Mouse (Mus musculus): Measurements from ENCODE around the gene Dscam. TPM values are rescaled to one million over a fixed set of nuclear protein-coding genes. Genes with fewer than 3 reads are reported as not detected.

Gene Dscam
- polyA plus RNA-seq, 1 experiment: not detected

DNA sequence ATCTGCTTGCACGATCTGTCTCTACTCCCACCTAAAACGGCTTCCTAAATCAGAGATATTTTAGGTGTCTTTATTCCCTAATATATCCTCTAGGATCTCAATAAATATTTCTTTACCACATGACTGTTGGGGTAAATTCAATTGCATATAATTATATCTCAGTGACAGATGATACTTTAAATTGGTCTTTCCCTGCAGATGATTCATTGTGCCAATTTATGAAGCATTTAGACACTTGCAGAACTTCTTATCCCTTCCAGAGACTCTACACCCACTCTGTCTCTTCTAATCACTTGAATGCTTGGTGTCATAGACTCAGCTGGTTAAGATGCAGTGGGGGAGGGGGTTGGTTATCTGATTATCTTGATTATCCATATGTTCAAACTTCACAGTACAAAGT, 97.9 kb downstream of the Dscam start:
- TF ChIP-seq CTCF (IDR thresholded peaks at IDR 0.05; ENCODE audit: control insufficient read depth, insufficient read depth, low read length) (no peak), POLR2A (IDR thresholded peaks at IDR 0.05; ENCODE audit: borderline replicate concordance, control insufficient read depth, low read depth, low read length) (no peak)
- WGBS: 87% methylated on average over 2 of the region's 2 CpGs
- H3K27ac ChIP-seq (ENCODE audit: control insufficient read depth, insufficient read depth, low read depth, low read length, poor library complexity): no peak overlapping the region
- H3K4me3 ChIP-seq (replicated peaks; ENCODE audit: control insufficient read depth, low read depth, low read length): no peak overlapping the region
- H3K4me1 ChIP-seq (ENCODE audit: control insufficient read depth, insufficient read depth, low read length): no peaks in the 10 kb centered on the region

DNA sequence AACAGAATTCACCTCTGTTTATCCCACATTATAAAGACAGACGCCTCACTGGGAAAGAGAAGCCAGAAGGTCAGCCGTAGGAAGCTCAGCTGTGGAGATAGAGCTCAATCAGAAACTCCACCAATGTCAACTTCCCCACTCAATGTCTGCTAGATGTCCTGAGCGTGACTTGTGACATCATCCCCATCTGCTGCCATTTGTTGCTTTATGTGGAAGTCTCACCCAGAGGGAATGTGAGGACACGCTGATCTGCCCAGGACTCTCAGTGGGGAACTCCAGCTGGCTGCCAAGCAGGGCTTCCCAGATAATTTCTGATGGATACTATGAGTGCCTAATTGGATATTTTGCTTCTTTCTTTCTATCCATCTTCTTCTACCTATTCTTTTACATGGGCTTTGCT, 103.7 kb downstream of the Dscam start:
- Histone ChIP-seq H3K27ac (ENCODE audit: control insufficient read depth, insufficient read depth, low read depth, low read length, poor library complexity) (no peak overlapping the region), H3K4me1 (ENCODE audit: control insufficient read depth, insufficient read depth, low read length) (no peaks in the 10 kb centered on the region), H3K4me3 (replicated peaks; ENCODE audit: control insufficient read depth, low read depth, low read length) (no peak overlapping the region)
- TF ChIP-seq CTCF (IDR thresholded peaks at IDR 0.05; ENCODE audit: control insufficient read depth, insufficient read depth, low read length) (no peak), POLR2A (IDR thresholded peaks at IDR 0.05; ENCODE audit: borderline replicate concordance, control insufficient read depth, low read depth, low read length) (no peak)
- WGBS: 70% methylated on average over 4 of the region's 4 CpGs

DNA sequence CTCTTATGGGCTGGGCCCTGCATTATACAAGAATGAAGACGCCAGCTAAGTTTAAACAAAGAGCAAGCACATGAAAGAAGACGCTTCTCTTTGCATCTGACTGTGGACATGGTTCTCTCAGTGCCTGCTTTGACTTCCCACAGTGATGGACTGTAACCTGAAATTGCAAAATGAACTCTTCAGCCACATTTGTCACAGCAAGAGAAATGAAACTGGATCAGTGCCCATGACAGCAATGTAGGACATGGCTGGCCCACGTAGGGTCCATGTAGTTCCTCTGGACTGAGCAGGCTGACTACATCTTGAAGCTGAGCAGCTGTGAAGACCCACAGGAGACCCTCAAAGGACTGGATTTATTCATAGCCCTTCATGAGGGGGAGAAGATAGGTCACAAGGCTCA, 108.3 kb downstream of the Dscam start:
- WGBS: 54% methylated on average over 3 of the region's 3 CpGs
- H3K27ac ChIP-seq (ENCODE audit: control insufficient read depth, insufficient read depth, low read depth, low read length, poor library complexity): no peak overlapping the region
- TF ChIP-seq CTCF (IDR thresholded peaks at IDR 0.05; ENCODE audit: control insufficient read depth, insufficient read depth, low read length) (no peak), POLR2A (IDR thresholded peaks at IDR 0.05; ENCODE audit: borderline replicate concordance, control insufficient read depth, low read depth, low read length) (no peak)

DNA sequence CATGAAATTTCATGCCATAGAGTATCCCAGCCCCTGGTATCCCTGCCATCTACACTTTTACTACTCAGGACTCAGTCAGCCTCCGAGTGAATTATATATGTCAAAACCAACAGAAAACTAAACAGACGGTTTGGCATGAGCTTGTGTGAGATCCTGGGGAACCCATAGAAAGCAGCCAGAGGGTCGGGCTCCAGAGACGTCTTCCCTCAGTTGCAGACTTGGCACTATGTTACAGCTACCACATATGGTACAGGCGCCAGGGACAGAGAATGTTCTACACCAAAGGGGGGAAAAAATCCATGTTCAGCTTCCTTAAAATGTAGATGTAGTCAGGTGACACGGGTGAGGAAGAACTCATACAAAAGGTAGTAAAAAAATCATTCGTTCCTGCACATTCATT, 109.2 kb downstream of the Dscam start:
- WGBS: 80% methylated on average over 7 of the region's 7 CpGs
- H3K4me1 ChIP-seq (ENCODE audit: control insufficient read depth, insufficient read depth, low read length): no peaks in the 10 kb centered on the region
- TF ChIP-seq POLR2A (IDR thresholded peaks at IDR 0.05; ENCODE audit: borderline replicate concordance, control insufficient read depth, low read depth, low read length): no peak
- no peak overlapping the region for H3K4me3 ChIP-seq (replicated peaks; ENCODE audit: control insufficient read depth, low read depth, low read length)
- no peak overlapping the region for H3K27ac ChIP-seq (ENCODE audit: control insufficient read depth, insufficient read depth, low read depth, low read length, poor library complexity)

More for the DNA sequence above, 108.3 kb downstream of the Dscam start:
- H3K4me1 ChIP-seq (ENCODE audit: control insufficient read depth, insufficient read depth, low read length): no peaks in the 10 kb centered on the region
- H3K4me3 ChIP-seq (replicated peaks; ENCODE audit: control insufficient read depth, low read depth, low read length): no peak overlapping the region

DNA sequence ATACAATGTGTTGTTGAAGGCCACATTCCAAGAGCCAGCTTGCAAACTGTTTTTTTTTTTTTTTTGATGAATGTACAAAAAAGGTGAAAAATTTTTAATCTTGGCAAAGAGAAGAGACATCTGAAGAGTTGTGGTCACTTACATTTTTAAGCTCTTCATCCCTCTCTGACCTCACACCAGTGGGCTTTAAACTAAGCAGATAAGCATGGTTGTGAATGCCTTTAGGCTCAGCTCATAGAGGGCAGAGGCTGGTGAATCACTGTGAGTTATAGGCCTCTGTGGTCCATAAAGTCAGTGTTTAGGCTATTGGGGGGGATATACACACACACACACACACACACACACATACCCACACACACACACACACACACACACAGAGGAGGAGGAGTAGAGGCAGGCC, 109.8 kb downstream of the Dscam start:
- H3K4me3 ChIP-seq (replicated peaks; ENCODE audit: control insufficient read depth, low read depth, low read length): no peak overlapping the region
- TF ChIP-seq CTCF (IDR thresholded peaks at IDR 0.05; ENCODE audit: control insufficient read depth, insufficient read depth, low read length): no peak
- no peak for TF ChIP-seq POLR2A (IDR thresholded peaks at IDR 0.05; ENCODE audit: borderline replicate concordance, control insufficient read depth, low read depth, low read length)
- H3K4me1 ChIP-seq (ENCODE audit: control insufficient read depth, insufficient read depth, low read length): no peaks in the 10 kb centered on the region
- no peak overlapping the region for H3K27ac ChIP-seq (ENCODE audit: control insufficient read depth, insufficient read depth, low read depth, low read length, poor library complexity)

DNA sequence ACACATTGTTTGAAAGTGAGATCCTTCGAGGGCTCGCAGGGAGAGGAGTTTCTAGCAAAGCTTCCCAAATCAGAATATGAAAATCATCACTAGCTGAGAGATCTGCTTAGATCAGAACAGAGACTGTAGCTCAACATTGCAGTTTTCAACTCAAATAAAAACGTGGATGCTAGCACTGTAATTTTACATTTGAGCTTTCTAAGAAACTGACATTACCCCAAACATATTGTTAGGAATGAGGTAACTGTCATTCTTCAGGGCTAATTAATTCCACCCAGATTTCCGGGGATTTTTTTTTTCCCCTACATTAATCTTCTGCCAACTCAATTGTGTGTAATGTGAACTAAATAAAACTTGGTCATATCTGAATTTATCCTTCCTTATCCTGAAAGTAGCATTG, 110.3 kb downstream of the Dscam start:
- no peak overlapping the region for H3K27ac ChIP-seq (ENCODE audit: control insufficient read depth, insufficient read depth, low read depth, low read length, poor library complexity)
- H3K4me3 ChIP-seq (replicated peaks; ENCODE audit: control insufficient read depth, low read depth, low read length): no peak overlapping the region
- no peaks in the 10 kb centered on the region for H3K4me1 ChIP-seq (ENCODE audit: control insufficient read depth, insufficient read depth, low read length)
- no peak for TF ChIP-seq CTCF (IDR thresholded peaks at IDR 0.05; ENCODE audit: control insufficient read depth, insufficient read depth, low read length)
- TF ChIP-seq POLR2A (IDR thresholded peaks at IDR 0.05; ENCODE audit: borderline replicate concordance, control insufficient read depth, low read depth, low read length): no peak
- 75% methylated on average over 4 of the region's 4 CpGs for WGBS

DNA sequence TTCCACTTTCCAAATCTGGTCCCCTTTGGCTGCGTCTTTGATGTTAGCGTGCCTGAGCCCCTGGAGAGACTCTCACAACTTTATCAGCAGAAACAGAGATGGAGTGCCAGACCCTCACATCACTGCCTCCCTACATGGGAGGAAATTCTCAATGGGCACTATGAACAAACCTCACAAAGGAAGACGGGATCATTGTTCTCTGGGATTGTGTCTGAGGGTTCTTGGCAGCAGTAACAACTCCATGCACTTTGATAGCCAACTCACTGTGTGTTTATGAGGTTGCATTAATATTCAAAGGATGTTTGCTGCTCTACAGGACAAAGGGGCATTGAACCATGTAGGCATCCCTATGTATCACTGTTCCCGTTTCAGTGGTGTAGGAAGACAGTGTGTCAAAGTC, 135.3 kb downstream of the Dscam start:
- TF ChIP-seq CTCF (IDR thresholded peaks at IDR 0.05; ENCODE audit: control insufficient read depth, insufficient read depth, low read length) (no peak), POLR2A (IDR thresholded peaks at IDR 0.05; ENCODE audit: borderline replicate concordance, control insufficient read depth, low read depth, low read length) (no peak)
- 84% methylated on average over 4 of the region's 4 CpGs for WGBS
- no peak overlapping the region for H3K4me3 ChIP-seq (replicated peaks; ENCODE audit: control insufficient read depth, low read depth, low read length)
- no peaks in the 10 kb centered on the region for H3K4me1 ChIP-seq (ENCODE audit: control insufficient read depth, insufficient read depth, low read length)
- no peak overlapping the region for H3K27ac ChIP-seq (ENCODE audit: control insufficient read depth, insufficient read depth, low read depth, low read length, poor library complexity)

DNA sequence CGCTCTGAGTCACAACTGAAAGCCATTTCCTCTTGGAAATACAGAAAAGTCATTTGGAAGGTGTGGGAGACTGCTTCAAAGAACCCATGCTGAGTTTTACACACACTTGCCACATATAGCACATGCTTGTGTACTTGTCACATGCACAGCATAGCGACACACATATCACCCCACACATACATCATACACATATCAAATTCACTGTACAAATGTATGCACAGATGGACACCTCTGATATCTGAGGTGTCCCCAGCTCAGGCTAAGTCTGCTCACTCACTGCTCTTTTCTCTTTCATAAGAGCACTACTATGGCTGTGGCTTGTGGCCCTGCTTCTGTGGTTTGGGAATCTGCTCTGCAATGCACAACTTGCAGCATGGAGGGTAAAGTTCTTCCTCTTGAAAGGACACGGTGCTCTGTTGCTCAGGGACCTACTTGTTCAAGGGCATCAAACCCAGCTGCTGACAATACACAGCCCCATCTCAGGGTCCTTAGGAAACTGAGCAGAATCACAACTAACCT, 137.0 kb downstream of the Dscam start:
- no peak for TF ChIP-seq CTCF (IDR thresholded peaks at IDR 0.05; ENCODE audit: control insufficient read depth, insufficient read depth, low read length)
- no peak for TF ChIP-seq POLR2A (IDR thresholded peaks at IDR 0.05; ENCODE audit: borderline replicate concordance, control insufficient read depth, low read depth, low read length)
- WGBS: 50% methylated on average over 3 of the region's 3 CpGs
- no peak overlapping the region for H3K4me3 ChIP-seq (replicated peaks; ENCODE audit: control insufficient read depth, low read depth, low read length)
- no peak overlapping the region for H3K27ac ChIP-seq (ENCODE audit: control insufficient read depth, insufficient read depth, low read depth, low read length, poor library complexity)
- H3K4me1 ChIP-seq (ENCODE audit: control insufficient read depth, insufficient read depth, low read length): no peaks in the 10 kb centered on the region

DNA sequence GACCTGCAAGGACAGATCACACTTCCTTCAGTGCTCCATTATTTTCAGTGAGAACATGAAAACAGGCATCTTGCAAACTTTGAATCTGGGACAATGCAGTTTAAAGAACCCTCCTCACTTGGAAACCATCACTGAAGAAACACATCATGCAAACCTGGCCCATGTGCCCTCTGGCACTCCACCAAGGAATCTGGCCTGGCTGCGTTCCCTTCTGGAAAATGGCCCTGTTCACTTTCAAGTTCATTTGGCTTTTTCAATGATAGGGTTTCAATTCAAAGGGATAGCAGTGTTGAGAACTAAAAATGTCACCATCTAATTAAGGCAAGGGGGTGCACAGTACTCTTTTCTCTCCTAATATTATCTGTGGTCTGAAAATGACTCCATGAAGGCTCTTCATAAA, 142.9 kb downstream of the Dscam start:
- WGBS: 75% methylated on average over 1 of the region's 1 CpGs
- TF ChIP-seq POLR2A (IDR thresholded peaks at IDR 0.05; ENCODE audit: borderline replicate concordance, control insufficient read depth, low read depth, low read length) (no peak), CTCF (IDR thresholded peaks at IDR 0.05; ENCODE audit: control insufficient read depth, insufficient read depth, low read length) (no peak)
- Histone ChIP-seq H3K4me3 (replicated peaks; ENCODE audit: control insufficient read depth, low read depth, low read length) (no peak overlapping the region), H3K27ac (ENCODE audit: control insufficient read depth, insufficient read depth, low read depth, low read length, poor library complexity) (no peak overlapping the region), H3K4me1 (ENCODE audit: control insufficient read depth, insufficient read depth, low read length) (no peaks in the 10 kb centered on the region)
